Mouse (Mus musculus): ENCODE measurements around the gene Zfpm1.

Gene Zfpm1

DNA sequence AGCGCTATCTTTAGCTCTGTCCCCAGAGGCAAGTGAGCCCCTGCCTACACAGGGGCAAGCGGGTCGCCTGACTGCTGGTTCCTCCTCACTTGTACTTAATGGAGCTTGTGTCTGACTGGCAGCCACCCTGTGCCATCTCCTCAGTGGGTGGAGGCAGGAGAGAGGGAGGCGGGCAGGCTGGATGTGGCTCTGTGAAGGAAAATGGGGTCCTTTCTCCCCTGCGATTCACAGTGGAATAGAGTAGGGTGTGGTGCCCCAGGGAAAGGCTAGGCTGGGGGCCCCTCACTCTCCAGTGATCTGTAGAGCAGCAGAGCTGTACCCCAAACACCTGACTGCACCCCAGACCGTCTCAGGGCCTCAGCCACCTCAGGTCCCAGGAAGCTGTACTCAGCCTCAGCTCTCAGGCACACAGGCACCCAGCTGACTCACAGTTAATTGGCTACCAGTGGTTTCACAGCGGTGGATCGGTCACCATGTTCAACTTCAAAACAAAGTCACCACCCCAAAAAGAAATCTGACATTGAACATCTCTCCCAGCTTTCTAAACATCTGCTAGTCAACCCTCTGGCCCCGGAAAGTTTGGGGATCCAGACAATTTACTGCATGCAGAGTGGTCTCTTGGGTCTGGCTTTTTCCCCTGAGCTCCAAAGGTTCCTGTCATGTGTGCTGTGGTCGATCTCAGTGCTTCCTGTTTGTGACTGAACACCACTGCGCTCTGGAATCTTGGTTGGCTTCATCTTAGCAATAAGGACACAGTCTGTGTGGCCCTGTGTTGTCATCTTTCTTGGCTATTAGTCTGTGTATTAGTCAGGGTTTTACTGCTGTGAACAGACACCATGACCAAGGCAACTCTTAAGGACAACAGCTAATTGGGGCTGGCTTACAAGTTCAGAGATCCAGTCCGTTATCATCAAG, 63.5 kb downstream of the Zfpm1 start:
- DNase-seq (ENCODE audit: low spot score in 2 of 2), result no peak

DNA sequence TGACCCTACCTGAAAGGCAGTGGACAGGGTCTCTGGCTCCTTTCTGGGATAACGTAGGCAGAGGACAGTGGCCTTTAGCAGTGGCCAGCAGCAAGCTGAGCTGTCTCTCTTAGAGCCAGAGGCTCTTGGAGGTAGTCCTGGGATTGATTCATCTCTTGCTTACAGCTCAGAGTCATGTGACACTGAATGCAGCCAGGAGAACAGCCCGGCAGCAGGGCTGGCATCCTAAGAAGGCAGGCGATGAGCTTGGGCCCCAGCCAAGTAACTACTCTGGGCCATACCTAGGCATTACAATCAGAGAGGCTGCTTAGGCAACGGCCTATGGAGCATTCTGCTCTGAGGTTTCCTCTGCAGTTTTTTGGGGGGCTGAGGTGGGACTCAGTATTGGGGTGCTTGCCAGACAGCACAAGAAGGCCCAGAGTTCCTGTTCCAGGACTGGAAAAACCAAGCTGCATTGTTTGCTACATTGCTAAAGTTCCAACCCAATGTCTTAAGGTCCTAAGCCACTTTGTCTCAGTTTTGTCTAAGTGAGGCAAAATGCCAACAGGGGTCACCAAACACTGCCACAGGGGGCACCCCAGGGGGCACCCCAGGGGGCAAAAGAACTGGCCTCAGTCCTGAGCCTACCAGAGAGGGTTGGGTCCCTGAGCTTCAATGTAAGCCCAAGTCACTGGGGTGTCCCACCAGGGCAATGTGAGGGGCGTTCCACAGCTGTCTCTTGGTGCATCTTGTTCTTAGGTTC, 66.0 kb downstream of the Zfpm1 start:
- no peak for DNase-seq (ENCODE audit: low spot score in 2 of 2)

DNA sequence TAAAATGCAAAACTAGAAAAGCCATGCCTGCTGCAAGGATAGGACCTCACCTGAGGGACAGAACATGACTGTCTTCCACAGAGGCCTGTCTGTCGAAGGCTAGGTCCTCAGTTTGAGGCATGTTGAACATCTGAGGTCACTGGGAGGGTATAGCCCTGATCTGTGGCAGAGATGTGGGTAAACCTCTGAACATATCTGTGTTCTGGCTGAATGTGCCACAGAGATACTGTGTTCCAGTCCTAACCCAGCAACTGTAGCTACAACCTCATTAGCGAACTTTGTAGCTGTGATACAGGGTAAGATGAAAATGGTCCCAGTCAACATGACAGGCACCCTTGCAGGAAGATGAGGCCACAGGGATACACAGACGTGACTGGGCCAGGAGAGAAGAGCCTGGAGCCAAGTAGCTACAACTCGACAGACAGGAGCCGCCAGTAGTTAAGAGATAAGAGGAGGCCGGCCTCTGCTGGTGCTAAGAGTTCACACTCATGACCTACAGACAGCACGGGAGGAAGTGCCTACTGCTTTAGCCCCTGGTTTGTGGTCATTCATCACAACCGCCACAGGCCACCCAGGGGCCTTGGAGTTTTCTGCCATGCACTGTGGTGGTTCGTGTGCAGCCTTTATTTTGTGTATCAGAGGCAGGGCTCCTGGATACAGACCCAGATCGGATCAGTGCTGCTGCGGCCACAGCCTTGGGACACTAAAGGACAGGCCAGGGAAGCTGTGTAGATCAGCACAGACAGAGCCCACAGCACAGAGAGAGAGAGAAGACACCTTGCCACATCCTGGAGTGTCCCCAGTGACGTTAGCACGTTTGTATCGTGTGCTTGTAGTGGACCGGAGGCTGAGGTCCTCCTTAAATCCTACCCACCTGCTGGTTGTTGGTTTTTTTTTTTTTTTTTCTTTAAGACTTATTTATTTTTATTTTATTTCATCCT, 67.7 kb downstream of the Zfpm1 start:
- no peak for DNase-seq (ENCODE audit: low spot score in 2 of 2)

DNA sequence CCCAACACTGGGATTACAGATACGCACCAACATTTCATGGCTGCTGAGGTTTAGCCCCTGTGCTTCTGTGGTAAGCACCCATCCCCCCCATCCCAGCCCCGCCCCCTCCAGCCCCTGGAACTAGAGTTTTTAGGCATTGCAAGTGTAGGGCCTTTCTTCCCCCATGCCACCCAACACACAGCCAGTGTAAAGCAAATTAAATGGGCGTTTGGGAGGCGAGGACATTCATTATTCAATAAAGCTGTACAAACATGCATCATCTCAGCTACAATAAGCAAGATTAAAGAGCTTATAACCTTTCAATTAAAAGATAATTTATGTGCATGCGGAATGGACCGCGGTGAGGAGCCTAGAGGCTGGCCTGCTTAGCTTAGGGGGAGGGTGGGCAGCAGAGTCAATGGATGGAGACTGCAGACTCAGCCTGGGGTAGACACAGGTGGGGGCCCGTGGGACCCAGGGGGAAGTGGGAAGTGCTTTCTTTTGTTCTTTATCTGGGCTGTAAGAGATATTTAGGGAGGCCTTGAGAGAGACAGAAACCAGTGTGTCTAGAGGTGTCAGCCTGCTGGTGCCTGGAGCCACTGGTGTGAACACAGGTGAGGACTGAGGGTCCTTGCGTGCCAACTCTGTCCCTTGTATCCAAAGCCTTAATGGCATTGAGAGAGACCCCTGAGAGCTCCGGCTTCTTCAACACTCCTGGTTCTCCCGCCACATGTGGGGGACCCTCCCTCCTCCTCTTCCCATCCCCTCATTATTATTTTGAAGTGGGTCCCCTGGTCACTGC, 68.6 kb downstream of the Zfpm1 start:
- DNase-seq (ENCODE audit: low spot score in 2 of 2), result no peak

DNA sequence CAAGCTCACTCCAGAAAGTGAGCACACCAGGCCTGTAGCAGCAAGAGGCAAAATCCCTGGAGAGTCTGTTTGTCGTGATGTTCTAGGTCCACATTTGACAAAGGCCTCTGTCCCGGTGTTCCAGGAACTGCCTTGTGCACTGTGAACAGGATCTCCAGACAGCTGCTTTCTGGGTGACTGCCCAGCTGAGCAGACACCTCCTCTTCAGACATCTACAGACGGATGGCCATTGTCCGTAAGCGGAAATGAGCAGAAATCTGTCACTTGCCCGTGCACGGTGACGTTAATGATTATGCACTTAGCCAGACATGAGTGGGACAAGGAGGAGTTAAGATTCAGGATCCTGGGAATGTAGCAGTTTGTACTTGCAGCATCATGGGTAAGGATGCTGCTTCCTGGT, 72.2 kb downstream of the Zfpm1 start:
- DNase-seq (ENCODE audit: low spot score in 2 of 2), result no peak

DNA sequence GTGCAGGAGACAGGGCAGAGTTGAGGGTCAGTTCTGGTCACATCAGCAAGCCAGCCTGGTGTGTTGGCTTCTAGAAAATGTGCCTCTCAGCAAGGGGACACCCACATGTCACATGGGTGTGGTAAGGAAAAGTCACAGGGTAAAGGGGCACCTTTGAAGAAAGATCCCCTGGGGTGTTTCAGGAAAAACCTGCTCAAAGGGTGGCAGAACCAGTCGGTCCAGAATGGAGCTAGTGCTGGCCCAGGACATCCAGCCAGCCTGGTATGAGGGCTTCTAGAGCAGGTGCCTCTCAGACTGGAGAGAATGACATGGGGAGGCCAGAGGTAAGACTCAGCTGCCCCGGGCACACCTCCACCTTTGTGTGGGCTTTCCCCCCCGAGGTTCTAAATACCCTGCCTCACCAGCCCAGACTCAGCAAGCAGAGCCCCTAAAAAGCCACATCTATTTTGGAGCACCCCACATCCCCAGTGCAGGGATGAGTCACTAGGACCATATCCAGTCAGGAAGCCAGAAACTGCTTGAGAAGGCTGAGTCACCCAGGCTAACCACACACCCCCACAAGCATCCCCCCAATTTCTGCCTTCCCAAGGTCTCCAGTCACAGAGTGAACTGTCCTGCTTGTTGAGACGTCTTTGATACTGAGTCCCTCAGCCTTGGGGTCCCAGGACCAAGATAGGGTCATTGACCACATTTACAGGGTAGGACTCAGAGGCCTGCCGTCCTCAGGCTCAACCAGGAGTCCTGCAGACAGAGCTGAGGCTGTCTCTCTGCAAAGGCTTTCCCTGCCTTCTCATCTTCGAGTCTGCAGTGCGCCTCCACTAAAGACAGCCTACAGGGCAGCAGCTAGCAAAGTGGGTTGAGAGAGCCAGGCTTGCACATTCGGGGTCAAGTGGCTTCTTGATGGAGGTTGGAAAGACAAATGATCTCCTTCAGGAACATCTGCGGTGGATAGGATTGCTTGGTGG, 74.0 kb downstream of the Zfpm1 start:
- DNase-seq (ENCODE audit: low spot score in 2 of 2), result peak in 1 of 2 experiments; percentile 46

DNA sequence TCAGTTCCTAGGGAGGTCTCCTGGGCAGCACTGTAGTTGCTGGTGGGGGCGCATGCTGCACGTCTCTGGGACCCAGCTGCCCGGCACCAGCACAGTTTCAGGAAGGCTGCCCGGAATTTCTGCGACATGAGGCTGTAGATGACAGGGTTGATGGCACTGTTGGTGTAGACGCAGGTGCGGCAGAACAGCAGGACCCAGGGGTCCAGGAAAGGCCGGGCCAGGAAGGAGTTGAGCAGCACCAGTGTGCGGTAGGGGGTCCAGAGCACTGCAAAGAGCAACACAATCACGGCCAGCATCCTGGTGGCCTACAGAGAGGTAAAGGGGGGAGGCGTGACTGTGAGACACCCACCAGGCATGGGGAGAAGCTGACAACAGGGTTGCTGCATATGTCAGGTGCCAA, 75.3 kb downstream of the Zfpm1 start:
- DNase-seq (ENCODE audit: low spot score in 2 of 2), result no peak

DNA sequence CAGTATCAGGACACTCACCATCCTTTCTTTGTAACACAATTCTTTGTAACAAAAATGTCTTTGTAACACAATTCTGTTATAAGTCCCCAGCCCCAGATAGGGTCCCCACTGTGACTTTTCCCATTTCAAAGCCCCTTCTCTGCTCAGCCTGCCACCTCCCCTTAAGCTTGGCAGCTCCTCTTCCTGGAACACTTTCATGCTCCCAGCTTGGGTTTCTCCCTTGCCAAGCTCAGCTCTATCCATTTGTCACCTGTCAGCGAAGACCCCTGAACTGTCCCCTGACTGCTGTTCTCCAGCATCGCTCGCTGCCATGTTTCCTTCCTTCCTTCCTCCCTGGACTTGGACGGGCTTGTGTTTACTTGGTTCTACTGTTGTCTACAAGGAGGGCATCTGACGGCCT, 75.7 kb downstream of the Zfpm1 start:
- no peak for DNase-seq (ENCODE audit: low spot score in 2 of 2)

DNA sequence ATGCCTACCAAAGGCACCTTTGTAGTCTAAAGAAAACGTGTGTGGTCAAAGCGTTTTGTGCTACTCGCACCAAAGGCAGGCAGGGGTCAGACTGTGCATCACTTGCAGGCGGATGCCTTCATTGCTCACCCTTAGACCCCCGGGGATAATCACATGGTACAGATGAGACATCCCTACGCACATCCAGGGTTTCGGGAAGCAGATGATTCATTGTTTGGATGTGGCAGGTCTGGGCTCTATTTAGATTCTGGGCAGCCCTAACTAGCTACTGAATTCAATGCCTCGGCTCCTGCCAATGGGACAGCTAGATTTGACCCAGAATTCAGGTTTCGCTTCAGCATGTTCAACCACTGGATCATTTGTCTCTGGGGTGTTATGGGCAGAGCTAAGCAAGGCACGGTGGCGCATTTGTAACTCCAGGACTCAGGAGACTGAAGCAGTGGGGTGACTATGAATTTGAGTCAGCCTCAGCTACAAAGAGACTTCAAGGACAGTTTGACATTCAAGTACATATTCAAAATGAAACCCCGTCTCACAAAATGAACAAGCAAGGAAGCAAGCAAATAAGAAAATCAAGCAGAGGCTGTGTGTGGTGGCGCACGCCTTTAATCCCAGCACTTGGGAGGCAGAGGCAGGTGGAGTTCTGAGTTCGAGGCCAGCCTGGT, 77.3 kb downstream of the Zfpm1 start:
- DNase-seq (ENCODE audit: low spot score in 2 of 2), result no peak

DNA sequence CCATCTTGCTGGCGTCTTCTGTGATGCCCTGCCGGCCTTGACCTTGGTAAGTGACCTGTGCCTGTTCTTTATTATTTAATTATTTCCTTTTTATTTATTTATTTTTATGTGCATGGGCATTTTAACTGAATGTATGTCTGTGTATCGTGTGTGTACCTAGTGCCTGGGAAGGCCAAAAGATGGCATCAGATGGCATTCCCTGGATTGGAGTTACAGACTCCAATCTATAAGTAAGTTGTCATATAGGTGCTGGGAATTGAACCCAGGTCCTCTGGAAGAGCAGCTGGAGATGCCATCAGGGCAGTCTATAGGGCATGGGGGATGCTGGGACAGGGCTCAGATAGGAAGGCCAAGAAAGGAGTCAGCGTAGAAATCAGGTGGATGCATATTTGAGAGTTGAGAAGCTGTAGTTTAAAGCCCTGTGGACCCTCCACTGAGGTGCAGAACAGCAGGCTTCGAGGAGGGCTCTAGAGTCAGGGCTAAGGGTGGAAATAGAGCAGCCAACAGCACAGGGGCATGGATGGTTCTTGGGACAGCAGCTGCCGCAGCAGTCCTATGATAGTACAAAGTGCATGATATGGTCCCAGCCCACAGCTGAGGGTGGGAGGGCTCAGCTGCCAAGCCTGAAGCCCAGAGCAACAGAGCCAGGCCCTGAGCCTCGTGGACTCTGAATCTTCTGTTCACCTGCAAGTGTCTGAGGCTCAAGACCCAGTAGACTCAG, 78.9 kb downstream of the Zfpm1 start, which contains the start of gene Trhr2:
Gene Trhr2 (minus strand): TSS at position 51 of the 721 bp plus-strand sequence.
- no peak for DNase-seq (ENCODE audit: low spot score in 2 of 2)

DNA sequence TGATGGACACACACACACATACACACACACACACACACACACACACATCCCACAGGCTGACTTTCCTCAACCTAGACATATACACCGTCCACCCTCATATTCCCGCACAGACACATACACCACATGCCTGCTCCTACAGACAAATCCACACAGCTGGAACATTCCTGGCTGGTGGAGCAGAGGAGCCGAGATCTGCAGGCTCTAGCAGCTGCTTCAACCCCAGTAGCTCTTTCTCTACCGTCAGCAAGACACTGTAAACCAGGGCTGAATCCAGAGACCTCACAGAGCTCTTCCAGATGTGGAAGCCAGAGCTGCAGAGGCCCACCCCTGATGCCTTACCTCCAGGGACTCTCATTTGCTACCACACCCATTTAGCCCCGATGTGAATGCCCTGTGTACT, 80.3 kb downstream of the Zfpm1 start:
- no peak for DNase-seq (ENCODE audit: low spot score in 2 of 2)

DNA sequence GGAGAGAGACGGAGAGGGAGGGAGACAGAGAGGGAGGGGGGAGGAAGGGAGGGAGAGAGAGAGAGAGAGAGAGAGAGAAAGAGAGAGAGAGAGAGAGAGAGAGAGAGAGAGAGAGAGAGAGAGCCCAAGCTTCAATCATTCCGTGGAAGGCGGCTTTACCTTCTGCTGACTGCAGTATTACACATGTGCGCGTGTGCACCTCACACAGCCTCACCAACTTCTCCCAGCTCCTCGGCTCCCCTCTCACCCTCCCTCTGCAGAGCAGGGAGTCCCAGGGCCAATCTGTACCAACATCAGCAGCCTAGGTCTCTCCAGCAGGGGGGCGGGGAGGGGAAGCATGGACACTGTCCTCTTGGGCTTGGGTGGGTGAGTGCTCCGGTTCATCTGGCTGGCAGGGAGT, 81.0 kb downstream of the Zfpm1 start:
- DNase-seq (ENCODE audit: low spot score in 2 of 2), result no peak

DNA sequence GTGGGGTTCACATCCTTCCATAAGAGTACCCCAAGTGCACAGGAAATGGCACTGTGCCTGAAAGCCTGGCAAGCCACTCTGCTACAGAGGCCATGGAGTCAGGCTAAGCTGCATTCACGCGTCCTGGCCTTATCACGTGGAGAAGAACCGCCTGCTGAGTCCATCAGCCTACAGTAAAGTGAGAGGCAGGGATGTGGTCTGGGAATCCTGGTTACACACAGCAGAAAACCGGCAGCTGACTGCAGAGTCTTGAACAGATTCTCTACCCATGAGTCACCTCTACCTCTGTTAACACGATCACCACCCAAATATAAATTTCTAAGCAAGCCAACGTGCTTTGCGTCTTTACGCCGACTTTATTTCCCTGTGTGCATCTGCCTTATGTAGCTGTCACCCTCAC, 86.6 kb downstream of the Zfpm1 start:
- DNase-seq (ENCODE audit: low spot score in 2 of 2), result no peak

DNA sequence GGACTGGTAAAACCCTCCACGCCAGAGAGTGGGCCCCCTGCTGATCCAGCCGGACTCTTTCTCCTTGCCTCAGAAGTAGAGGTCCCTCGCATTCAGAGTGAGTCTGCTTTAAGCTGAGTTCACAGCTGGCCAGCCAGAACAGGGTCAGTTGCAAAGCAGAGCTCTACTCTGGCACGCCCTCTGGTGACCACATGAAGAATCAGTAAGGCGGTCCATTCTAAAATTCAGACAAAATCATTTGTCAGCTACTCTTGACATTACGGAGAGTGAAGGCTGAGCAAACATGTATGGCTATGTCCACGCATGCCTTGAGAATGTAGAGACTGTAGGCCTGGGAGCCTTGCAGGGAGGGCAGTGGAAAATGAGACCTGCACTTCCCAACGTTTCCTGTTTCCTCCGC, 87.7 kb downstream of the Zfpm1 start:
- peak; percentile 46 to 52 for DNase-seq (ENCODE audit: low spot score in 2 of 2)

DNA sequence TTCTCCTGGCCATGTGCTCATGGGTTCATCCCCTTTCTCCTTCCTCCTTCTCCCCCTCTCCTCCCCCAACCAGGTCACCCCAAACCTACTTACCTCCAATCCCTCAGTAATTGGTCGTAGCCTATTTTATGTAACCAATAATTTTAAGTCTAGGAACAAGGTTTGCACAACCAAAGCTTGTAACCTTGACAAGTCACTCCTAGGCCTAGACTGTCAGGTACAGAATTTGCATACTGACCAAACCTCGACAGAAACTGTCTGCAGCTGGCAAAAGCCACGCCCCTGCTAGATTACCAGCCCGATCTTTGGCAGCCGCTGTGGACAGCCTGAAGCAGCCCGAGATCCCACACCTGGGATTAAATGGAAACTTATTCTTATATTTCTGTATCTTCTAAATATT, 89.8 kb downstream of the Zfpm1 start:
- no peak for DNase-seq (ENCODE audit: low spot score in 2 of 2)

DNA sequence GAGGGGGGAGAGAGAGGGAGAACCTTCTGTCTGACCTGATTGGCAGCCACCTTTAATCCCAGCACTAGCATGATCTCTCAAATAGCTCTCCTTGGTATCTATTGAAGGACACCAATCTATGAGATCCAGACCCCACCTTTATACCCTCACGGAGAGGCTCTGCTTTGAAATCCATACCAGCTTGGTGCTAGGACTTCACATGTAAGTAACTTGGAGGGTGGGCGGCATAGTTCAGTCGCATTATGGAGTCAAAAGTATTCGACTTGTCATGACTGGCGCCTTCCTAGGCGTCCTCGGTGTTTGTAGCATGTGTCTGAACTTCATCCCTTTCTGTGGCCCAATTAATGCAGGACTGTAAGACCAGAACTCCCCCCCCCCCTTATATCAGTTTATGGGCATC, 93.4 kb downstream of the Zfpm1 start:
- DNase-seq (ENCODE audit: low spot score in 2 of 2), result no peak

DNA sequence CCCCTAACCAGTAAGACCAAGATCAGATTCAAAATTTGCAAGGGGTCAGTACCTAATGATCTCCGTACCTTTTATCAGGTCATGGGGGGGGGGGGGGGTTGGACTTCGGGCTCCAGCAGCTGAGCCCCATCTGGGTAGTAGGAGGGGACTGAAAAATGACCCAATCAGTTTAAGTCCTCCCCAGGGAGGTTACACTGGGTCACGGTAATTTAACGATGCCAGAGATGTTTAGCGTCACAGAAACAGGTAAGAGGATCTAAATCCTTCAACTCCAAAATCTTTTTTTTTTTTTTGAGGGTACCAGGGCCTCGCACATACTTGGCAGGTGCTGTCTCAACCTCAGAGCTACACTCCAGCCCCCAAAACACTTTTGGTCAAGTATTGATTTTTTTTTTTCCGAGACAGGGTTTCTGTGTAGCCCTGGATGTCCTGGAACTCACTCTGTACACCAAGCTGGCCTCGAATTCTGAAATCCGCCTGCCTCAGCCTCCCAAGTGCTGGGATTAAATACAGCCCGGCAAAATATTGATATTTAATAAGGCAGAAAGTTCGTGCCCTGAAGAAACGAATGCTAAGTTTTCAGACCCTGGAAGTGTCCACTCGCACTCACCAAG, 93.9 kb downstream of the Zfpm1 start:
- no peak for DNase-seq (ENCODE audit: low spot score in 2 of 2)

Measured in frontal cortex, postnatal 14 days (tissue).